Mouse (Mus musculus) C2C12 (cell line): ENCODE data around the gene Hltf.

Source experiments
- CTCF ChIP-seq: IDR thresholded peaks from one replicate; pipeline ENCODE4 v1.5.1; 2011; ENCODE audit not compliant: control insufficient read depth, insufficient read depth, insufficient read length
- MAX ChIP-seq: IDR thresholded peaks from one replicate; pipeline ENCODE4 v1.6.1; 2011; ENCODE audit warnings: mild to moderate bottlenecking, control low read depth
- USF1 ChIP-seq: IDR thresholded peaks from one replicate; pipeline ENCODE4 v1.6.1; 2011; ENCODE audit warnings: low read depth, mild to moderate bottlenecking, control low read depth, moderate library complexity

DNA sequence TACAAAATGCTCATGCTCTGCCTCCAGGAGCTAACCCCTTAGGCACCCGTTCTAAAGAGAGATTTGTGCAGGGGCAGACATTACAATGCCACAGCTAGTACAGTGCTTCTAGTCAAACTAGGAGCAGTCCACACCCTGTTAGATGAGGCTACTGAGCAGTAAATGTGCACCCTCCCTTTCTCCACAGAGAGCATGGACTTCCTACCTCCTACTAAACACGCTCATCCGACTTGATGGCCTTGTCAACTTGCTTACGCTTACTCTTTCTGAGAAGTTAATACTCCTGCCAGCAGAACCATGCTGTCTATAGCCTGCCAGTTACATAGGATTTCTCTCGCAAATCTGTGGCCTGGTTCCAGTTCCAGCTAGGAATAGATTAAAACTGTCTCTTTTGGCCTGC is 68.0 kb downstream of the Hltf start:
- TF ChIP-seq MAX = no peak
- no peak for TF ChIP-seq CTCF
- TF ChIP-seq USF1 = no peak
